Mouse (Mus musculus): ENCODE data around the gene Stkld1. TPM values are rescaled to one million over a fixed set of nuclear protein-coding genes. Genes with fewer than 3 reads are reported as not detected.
A peak's percentile ranks its signal among the peaks of the same experiment; 100 is the strongest.

Gene Stkld1
- total RNA-seq, 1 experiment from 2014 or later: not detected

DNA sequence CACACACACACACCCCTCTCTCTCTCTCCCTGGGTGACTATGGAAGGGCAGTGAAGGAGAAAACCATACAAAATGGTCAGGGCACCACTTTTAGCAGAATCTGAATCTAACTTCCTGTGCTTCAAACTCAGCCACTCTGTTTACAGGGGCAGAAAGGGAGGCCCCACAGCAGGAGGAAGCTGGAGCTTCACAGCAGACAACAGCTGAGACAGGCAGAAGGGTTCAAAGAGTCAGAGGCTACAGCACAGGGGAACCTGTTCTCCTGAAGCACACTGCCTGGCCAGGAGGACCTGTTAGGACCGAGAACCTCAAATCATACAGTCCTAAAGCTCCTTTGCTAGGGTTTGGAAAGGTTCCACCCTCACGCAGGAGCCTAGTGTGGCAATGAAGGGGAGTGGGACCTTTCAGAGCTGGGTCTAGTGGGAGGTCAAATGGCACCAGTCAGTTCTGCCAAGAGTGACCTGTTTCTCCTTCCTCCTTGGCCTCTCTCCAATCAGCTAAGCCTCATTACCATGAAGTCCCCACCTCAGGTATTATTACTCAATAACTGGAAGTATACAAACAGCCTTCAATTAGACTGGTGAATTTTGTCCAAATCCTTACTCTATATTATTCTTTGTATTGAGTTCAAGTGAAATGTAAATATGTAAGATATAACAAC, 21.0 kb downstream of the Stkld1 start:
- ATAC-seq (replicated peaks; ENCODE audit: insufficient number of reproducible peaks, low FRiP score, low TSS enrichment, poor library complexity, severe bottlenecking): no peak

DNA sequence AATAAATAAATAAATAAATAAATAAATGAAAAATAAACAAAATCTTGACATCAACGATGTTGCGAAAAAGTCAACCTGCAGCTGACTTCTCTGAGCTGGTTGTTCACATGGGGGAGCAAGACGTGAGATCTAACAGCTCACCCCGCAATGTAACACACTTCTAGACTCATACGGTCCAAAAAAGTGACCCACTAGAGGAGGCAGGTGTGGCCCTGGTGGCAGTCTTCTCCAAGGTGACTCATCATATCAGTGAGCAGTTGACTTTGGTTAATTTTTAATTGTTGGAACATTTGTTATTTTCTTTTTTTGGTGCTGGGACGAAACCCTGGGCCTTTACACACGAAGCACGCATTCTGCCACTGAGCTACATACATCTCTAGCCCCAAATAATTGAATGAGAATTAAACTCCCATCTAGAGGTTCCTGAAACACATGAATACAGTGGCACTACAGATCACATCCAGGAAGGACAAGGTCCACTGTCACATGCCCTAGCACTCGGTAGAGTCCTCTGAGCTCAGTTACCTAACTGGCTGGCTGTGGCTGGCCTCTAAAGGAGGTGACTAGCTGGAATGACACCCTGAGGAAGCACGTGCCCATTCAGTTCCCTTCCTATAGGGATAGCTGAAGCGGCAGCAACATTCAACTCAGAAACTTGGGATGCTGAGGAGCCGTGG, 23.1 kb downstream of the Stkld1 start:
- no peak for ATAC-seq (replicated peaks; ENCODE audit: insufficient number of reproducible peaks, low FRiP score, low TSS enrichment, poor library complexity, severe bottlenecking)

DNA sequence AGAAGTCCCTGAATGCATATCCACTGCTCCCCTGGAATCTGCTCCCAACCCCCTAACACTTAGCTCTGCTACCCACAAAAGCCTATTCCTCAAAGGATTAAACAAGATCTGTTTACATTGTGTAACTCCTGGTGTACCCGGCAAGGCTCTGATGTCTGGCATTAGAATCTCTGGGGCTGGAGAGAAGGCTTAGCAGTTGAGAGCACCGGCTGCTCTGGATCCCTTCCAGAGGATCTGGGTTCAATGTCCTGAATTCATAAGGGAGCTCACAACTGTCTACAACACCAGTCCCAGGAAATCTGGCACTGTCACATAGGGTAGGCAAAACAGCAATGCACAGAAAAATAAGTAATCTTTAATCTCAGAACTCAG, 23.6 kb downstream of the Stkld1 start:
- no peak for ATAC-seq (replicated peaks; ENCODE audit: insufficient number of reproducible peaks, low FRiP score, low TSS enrichment, poor library complexity, severe bottlenecking)

DNA sequence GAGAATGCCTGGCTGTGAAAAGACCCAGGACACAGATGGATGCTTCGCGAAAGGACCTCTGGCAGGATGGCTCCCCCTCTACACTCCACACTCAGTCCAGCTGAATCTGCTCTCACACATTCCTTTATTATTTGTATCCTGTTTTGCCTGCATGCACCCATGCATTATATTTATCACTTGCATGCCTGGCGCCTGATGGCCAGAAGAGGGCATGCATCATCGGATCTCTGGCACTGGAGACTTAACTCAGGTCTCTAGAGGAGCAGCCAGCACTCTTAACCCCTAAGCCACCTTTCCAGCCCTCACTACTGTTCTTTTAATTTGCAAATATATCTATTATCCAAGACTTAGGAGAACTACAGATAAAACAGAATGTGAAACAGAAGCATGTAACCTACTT, 26.9 kb downstream of the Stkld1 start:
- no peak for ATAC-seq (replicated peaks; ENCODE audit: insufficient number of reproducible peaks, low FRiP score, low TSS enrichment, poor library complexity, severe bottlenecking)

DNA sequence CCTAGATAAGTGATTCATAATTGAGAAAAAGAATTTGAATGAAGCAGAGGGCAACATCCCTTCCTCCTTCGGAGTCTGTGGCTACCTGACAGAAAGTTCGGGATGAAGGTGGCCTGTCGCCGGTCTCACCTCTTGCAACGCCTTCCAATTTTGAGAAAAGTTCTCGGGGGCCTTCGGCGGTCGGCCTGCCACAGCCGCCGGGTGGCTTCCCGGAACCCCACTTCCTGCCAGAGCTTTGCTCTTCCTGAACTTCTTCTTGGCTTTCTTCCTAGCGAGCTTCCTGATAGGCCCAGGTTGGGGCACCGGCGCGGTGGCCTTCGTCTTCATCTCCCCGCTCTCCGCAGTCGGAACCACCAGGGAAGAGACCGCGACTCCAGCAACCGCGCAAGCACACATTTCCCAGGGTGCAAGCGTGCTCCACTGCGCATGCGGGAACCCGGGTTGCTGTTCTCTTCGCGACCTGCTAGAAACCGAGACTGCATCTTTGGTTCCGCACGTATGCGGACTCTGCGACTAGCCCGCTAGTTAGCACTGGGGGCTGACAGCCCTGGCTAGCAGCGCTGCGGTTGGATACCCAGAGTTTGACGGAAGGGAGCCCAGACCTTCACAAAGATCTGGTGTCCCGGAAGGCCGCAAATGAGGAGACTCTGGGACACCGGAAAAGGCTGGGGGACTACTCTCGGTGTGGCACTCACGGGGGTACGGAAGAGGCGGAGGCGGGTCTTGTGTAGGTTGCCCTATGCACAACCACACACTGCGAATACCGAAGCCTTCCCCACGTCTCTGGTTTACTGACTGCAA, 30.3 kb downstream of the Stkld1 start, which contains the start of gene Rexo4:
Rexo4 (minus strand) TSS at position 464 of the 801 bp plus-strand sequence.
- ATAC-seq (replicated peaks; ENCODE audit: insufficient number of reproducible peaks, low FRiP score, low TSS enrichment, poor library complexity, severe bottlenecking): peak; percentile 94

DNA sequence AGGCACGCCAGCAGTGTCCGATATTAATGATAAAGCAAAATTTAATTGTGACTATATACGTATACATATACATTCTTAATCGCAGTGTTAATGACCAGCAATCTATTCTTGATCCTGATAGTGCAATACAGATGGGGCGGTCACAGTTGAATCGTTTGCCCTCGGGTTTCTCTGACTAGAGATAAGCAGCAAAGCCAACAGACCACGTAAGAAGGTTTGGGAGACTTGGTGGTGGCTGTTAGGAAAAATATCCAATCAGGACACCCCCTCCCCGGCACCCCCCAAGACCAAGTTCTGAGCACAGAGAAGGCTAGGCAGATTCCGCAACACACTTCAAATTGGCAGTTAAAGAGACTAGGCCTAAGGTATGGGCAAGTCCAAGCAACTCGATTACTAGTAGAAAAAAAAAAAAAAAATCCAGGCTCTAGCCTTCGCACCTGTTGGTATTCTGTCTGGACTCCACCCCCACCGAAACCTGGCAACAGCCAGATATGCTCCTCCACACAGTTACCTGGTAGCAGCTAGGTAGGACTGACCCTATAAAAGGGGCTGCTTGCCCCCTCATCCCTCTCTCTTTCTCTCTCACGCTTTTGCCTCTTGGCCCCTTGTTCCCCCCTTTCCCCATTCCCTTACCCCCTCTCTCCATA, 31.0 kb downstream of the Stkld1 start:
- no peak for ATAC-seq (replicated peaks; ENCODE audit: insufficient number of reproducible peaks, low FRiP score, low TSS enrichment, poor library complexity, severe bottlenecking)

DNA sequence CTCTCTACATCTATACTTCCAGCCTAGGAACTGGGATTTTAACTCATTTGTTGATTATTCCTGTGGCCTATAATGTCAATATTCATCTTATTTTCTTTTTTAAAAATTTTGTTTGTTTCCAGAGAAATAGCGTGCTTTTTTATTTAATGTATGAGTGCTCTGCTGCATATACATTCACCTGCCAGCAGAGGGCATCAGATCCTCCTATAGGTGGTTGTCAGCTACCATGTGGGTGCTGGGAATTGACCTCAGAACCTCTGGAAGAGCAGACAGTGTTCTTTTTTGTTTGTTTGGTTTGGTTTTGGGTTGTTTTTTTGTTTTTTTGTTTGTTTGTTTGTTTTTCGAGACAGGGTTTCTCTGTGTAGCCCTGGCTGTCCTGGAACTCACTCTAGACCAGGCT, 33.4 kb downstream of the Stkld1 start:
- ATAC-seq (replicated peaks; ENCODE audit: insufficient number of reproducible peaks, low FRiP score, low TSS enrichment, poor library complexity, severe bottlenecking): no peak

DNA sequence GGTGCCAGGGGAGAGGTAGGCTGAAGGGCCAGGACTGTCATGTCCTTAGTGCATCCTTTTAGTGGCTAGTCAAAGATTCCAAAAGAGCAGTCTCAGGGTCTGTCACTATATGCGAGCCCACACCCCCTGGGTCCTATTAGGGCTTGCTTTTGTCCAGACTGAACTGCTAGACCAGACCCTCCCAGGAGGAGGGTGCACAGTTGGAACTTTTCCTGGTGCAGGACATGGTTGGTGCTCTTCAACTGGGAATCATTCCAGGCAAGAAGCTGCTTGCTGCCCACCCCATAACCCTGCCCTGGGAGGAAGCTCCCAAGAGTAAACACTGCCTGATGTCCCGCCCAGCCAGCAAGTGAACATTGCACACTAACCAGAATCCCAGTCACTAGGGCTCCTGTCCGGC, 39.3 kb downstream of the Stkld1 start, which contains the start of gene Adamts13:
Adamts13 (plus strand) TSS at position 301 of the 400 bp plus-strand sequence.
- no peak for ATAC-seq (replicated peaks; ENCODE audit: insufficient number of reproducible peaks, low FRiP score, low TSS enrichment, poor library complexity, severe bottlenecking)

DNA sequence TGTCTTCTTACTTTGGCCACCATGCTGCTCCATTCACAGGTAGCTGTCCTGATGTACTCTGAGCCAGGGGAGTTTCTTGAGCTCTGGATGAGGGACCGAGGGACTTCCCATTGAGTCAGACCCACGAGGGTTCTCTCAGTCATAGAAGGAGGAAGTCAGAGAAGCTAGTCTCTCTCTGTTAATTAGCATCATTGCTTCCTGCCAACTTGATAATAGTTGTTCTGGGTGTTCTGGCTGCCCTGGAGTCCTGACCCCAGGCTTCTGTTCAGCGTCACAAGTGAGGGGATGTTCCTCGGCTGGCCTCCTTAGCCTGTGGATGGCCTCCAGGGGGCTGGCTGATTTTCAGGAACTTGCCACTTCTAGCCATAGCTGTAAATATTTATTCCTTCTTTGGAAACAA, 40.1 kb downstream of the Stkld1 start:
- peak; percentile 64 for ATAC-seq (replicated peaks; ENCODE audit: insufficient number of reproducible peaks, low FRiP score, low TSS enrichment, poor library complexity, severe bottlenecking)

DNA sequence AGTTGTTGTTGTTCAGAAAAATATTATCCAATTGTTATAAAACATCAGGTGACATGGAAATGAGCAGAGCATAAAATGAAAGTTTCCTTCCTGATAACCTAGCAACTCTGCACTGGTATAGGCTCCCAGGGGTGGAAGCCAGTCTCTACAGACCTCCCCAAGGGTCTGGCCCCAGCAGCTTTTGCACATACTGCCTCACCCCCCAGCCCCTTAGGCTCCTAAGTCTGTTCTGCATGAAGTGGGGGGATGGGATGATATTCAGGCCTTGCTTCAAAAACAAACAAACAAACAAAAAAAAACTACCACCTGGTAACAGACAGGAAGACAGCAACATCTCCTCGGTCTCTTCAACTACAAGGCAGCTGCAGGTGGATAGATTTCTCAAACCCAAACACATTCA, 46.5 kb downstream of the Stkld1 start:
- no peak for ATAC-seq (replicated peaks; ENCODE audit: insufficient number of reproducible peaks, low FRiP score, low TSS enrichment, poor library complexity, severe bottlenecking)

DNA sequence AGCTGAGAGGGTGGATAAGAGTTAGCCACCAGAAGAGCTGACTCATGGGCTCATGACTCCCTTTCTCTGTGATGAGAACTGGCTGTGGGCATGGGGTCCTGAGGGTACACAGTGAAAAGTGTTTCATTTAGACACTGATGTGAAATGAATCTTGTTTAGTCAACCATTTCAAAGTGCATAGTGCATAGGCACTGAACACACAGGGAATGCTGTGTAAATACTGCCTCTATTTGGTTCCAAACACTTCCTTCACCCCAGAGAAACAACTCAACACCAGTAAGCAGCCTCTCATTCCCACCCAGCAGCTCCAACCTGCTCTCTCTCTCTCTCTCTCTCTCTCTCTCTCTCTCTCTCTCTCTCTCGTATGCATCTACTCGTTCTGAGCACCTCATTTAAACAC, 50.3 kb downstream of the Stkld1 start:
- ATAC-seq (replicated peaks; ENCODE audit: insufficient number of reproducible peaks, low FRiP score, low TSS enrichment, poor library complexity, severe bottlenecking): no peak

DNA sequence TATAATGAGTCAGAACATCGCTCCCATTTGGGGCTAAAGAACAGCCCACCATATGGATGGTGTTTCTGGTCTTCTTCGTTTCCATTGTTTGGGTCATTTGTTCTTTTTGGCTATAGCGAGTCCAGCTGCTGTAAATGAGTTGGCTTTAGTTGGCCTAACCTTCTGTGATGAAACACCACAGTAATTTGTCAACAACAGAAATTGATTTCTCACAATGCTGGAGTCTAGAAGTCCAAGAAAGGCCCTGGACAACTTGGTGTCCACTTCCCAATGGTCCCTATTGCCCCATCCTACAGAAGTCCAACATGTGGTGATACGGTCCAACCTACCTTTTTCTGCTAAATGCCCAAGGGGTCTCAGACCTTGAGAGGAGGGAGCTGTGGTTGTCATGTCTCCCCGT, 50.8 kb downstream of the Stkld1 start:
- no peak for ATAC-seq (replicated peaks; ENCODE audit: insufficient number of reproducible peaks, low FRiP score, low TSS enrichment, poor library complexity, severe bottlenecking)

DNA sequence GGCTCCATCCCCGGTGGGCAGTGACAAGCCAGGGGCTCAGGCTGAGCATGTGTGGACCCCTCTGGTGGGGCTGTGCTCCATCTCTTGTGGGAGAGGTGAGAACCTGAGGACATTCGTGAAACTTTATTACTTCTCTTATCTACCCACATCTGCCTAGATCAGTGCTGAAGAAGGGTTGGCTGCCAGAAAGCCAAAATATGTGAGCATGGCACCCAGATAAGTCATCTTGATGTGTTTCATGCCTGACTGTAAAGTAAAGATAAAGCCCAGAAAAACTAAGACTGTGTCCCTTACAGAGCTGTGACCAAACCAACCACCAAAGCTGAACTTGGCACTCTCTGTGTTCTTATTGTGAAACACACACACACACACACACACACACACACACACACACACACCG, 60.1 kb downstream of the Stkld1 start:
- ATAC-seq (replicated peaks; ENCODE audit: insufficient number of reproducible peaks, low FRiP score, low TSS enrichment, poor library complexity, severe bottlenecking): no peak

DNA sequence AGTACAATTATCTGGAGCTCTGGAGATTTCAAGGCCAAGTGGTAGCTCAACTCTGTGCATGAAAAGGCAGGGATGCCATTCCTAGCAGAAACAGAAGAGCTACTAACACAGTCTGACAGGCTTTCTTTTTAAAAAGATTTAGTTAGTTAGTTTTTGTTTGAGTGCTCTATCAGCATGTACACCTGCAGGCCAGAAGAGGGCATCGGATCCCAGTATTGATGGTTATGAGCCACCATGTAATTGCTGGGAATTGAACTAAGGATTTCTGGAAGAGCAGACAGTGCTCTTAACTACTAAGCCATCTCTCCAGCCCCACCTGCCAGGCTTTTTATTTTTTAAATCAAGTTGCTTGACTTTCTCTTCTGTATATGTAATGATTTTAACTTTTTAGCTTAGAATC, 63.7 kb downstream of the Stkld1 start:
- no peak for ATAC-seq (replicated peaks; ENCODE audit: insufficient number of reproducible peaks, low FRiP score, low TSS enrichment, poor library complexity, severe bottlenecking)

DNA sequence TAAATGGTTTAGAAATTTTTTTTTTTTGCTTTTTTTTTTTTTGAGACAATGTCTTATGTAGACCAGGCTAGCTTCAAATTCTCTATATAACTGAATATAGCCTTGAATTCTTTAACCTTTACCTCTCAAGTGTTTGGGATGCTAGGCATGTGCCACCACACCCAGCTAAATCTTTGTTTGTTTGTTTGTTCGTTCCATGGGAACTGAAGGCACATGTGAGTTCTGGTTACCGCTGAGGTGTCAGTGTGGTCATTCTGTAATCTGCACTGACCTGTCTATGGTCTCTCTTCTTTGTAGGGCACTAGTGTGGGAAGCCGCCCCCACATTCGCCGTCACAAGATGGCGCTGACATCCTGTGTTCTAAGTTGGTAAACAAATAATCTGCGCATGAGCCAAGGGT, 64.1 kb downstream of the Stkld1 start:
- no peak for ATAC-seq (replicated peaks; ENCODE audit: insufficient number of reproducible peaks, low FRiP score, low TSS enrichment, poor library complexity, severe bottlenecking)

Other genes starting within 250 kb of the Stkld1 start
- not detected in 3 replicates for gene Abo, start 69.1 kb upstream of the Stkld1 start, total RNA-seq (2017)
- gene Surf6, start 31.2 kb upstream of the Stkld1 start, total RNA-seq (2017): 40.7 to 45.0 TPM (median 41.6 TPM) in 3 replicates
- gene Med22, start 23.4 kb upstream of the Stkld1 start, total RNA-seq (2017): 9.1 to 14.0 TPM (median 13.6 TPM) in 3 replicates
- gene Rpl7a, start 23.3 kb upstream of the Stkld1 start, total RNA-seq (2017): 929 to 1,174 TPM (median 1,019 TPM) in 3 replicates
- 42.5 to 69.7 TPM (median 48.7 TPM) in 3 replicates for gene Surf2, start 17.7 kb upstream of the Stkld1 start, total RNA-seq (2017)
- gene Surf1, start 17.5 kb upstream of the Stkld1 start, total RNA-seq (2017): 60.1 to 86.2 TPM (median 60.4 TPM) in 3 replicates
- 69.0 to 90.1 TPM (median 80.5 TPM) in 3 replicates for gene Surf4, start 119 bp upstream of the Stkld1 start, total RNA-seq (2017)
- 49.0 to 99.1 TPM (median 49.2 TPM) in 3 replicates for gene Rexo4, start 30.3 kb downstream of the Stkld1 start, total RNA-seq (2017)
- gene Adamts13, start 39.4 kb downstream of the Stkld1 start, total RNA-seq (2017): 0.57 TPM in 1 of 3 replicates, not detected in the others
- gene Cacfd1, start 75.9 kb downstream of the Stkld1 start, total RNA-seq (2017): 9.2 to 22.9 TPM (median 11.8 TPM) in 3 replicates
- gene Slc2a6, start 94.0 kb downstream of the Stkld1 start, total RNA-seq (2017): 41.1 to 70.7 TPM (median 48.4 TPM) in 3 replicates
- not detected in 3 replicates for gene Mymk, start 138.1 kb downstream of the Stkld1 start, total RNA-seq (2017)
- not detected in 3 replicates for gene Adamtsl2, start 145.3 kb downstream of the Stkld1 start, total RNA-seq (2017)
- gene Fam163b, start 208.4 kb downstream of the Stkld1 start, total RNA-seq (2017): not detected in 3 replicates
- not detected in 3 replicates for gene Dbh, start 231.2 kb downstream of the Stkld1 start, total RNA-seq (2017)